Mouse (Mus musculus): ENCODE results near the gene Olfr1013. TPM values are rescaled to one million over a fixed set of nuclear protein-coding genes. Genes with fewer than 3 reads are reported as not detected.

Olfr1013 gene
- total RNA-seq (2021) = not detected
- long read RNA-seq, experiment 1 = 0 reads
- long read RNA-seq, experiment 2 = 0 reads

- intact Hi-C loops (cut with DNase I) = no loop called here
- no peak for DNase-seq
Observed at GRCm38 (mm10) chr2:85766798-85767197, at the start of gene Olfr1013. Gene Olfr1013, plus strand, starts transcription at chr2:85767098.

DNA sequence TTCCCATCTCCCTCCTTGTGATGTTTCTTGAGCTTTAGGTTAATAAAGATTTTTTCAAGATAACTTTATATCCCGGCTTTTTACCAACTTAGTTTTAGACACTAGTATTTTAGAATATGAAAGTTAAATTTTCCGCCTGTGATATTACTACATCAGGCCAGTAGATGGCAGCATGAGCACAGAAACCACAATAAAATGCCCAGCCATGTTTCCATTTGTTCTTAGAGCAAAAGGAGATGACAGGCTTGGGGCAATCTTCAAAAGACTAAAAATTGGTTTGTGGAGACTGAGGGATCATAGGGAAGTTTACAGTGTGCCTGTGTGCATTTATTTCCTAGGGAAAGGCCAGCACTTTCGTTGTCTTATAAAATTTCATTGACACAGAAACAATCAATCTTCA lies 41.1 kb upstream of the Olfr1013 start:
- intact Hi-C loops (cut with DNase I) = loop anchor here (2.0 kb wide), 1 partner anchor 739 kb away; no protein-coding TSS in a partner anchor
- DNase-seq = peak in 1 of 2 experiments; percentile 23

DNA sequence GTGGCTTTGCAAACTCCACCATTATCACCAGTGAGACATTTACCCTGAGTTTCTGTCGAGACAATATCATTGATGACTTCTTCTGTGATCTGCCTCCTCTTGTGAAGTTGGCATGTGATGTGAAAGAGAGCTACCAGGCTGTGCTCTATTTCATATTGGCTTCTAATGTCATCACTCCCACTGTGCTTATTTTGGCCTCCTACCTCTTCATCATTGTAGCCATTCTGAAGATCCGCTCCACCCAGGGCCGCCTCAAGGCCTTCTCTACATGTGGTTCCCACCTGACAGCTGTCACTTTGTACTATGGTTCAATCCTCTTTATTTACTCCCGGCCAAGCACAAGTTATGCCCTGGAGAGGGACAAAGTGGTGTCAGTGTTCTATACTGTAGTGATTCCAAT lies 13.1 kb upstream of the Olfr1013 start:
- DNase-seq = no peak
- intact Hi-C loops (cut with DNase I) = no loop called here

DNA sequence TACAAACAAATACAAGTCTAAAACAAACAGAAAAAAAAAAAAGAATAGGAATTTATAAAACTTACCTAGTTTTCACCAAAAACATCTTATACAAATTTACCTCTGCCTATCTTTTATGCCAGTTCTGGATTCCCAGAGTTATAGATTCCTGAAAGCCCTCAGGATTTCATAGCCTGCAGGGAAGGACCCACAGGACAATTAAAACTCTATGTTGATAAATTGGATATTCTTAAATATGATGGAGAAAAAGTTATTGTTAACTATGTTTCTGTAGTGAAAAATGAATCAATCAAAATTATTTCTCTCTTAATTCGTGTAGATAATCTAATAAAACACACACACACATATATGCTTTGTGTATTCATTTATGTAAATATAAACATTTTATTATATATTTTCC lies 4.2 kb upstream of the Olfr1013 start, which contains the start of gene Olfr1012:
Gene Olfr1012 (minus strand): TSS at position 101 of the 400 bp plus-strand sequence.
- intact Hi-C loops (cut with DNase I) = no loop called here
- no peak for DNase-seq

DNA sequence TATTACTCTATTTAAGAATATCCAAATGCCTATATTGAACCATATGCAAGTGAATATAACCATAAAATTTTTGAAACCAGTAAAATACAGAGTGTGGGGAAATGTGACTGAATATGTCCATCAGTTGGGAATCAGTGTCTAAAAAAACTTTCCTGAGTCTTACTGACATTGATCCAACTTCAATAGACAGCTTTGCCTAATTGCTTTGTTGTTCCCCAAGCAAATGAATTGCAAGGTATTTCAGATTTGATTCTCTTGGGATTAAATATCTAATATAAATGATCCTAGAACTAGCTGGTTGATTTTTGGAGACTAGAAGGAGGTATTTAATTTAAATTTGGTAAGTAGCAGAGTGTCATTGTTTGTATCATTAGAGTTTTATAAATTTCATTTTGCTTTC lies 5.5 kb downstream of the Olfr1013 start, which contains the start of gene Olfr1014:
Gene Olfr1014 (plus strand): TSS at position 301 of the 400 bp plus-strand sequence.
- DNase-seq = no peak
- intact Hi-C loops (cut with DNase I) = no loop called here

DNA sequence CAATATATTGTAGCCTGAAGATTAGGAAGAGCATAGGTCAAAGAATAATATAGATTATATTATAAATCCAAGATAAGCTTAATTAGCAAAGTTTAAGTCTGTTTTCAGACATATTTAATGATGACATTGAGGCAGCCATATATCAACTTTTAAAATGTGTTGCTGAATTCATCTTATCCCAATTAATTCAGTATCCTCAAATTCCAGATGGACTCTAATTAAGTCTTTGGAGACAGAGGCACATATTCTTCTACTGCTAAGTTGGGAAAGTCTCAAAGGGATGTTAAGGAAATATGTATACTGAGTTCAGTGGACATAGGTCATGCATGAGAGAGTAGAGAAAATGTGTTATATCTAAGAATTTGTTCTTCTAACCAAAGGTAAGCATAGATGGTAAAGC lies 14.8 kb downstream of the Olfr1013 start, which contains the start of gene Olfr1015:
Gene Olfr1015 (plus strand): TSS at position 301 of the 400 bp plus-strand sequence.
- intact Hi-C loops (cut with DNase I) = no loop called here
- DNase-seq = no peak

- intact Hi-C loops (cut with DNase I) = no loop called here
Observed at GRCm38 (mm10) chr2:85792331-85792730, 25.4 kb downstream of the Olfr1013 start.

DNA sequence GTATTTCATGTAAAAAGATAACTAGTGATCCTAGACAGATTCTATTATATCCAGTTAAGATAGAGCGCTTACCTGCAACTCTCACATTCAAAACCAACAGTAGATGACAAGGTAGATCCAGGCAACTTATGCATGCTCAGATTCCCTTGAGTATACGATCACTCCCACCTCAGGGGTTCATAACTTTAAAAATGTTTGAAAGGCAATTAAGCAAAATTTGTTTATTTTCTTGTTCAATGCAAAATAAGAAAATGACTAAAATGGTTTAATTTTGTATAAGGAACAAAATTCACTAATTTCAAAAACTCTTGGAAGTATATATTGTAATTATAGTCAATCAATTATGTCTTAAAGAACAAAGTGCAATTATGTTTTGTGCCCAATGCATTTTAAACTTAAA lies 35.5 kb downstream of the Olfr1013 start, which contains the start of gene Olfr1016:
Gene Olfr1016 (minus strand): TSS at position 101 of the 400 bp plus-strand sequence.
- DNase-seq = no peak

More at GRCm38 (mm10) chr2:85792331-85792730, 25.4 kb downstream of the Olfr1013 start:
- no peak for DNase-seq

DNA sequence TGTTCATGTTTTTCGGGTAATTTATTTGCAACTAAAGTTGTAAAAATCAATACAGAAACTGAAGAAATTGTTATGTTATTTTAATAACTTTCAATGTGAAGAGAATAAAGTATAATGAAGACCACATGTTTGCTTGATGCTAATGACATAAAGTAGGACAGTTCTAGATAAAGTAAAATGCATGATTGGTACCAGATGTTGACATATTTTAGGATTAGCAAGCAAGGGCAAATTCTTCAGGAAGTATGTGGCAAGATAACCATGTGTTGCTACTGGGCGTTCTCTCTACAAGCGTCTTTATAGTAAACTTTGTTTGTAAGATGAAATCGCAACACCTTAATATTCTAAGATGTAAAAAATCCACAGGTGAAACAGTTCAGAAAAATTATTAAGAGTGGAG lies 37.6 kb downstream of the Olfr1013 start:
- intact Hi-C loops (cut with DNase I) = no loop called here
- DNase-seq = no peak

More for the DNA sequence above, 35.5 kb downstream of the Olfr1013 start, which contains the start of gene Olfr1016:
- intact Hi-C loops (cut with DNase I) = no loop called here

GRCm38 (mm10) chr2:85818179-85818578 lies 51.3 kb downstream of the Olfr1013 start, which contains the start of gene Olfr1018:
Gene Olfr1018, plus strand, starts transcription at chr2:85818479.
- no peak for DNase-seq
- intact Hi-C loops (cut with DNase I) = no loop called here

Other genes starting within 250 kb of the Olfr1013 start
- gene 4833423E24Rik, start 248.1 kb upstream of the Olfr1013 start, total RNA-seq (2021) = not detected
- not detected for gene Olfr996, start 187.9 kb upstream of the Olfr1013 start, total RNA-seq (2021)
- gene Olfr998, start 178.2 kb upstream of the Olfr1013 start, total RNA-seq (2021) = not detected
- gene Olfr1000, start 155.2 kb upstream of the Olfr1013 start, total RNA-seq (2021) = not detected
- gene Olfr1002, start 116.4 kb upstream of the Olfr1013 start, total RNA-seq (2021) = not detected
- not detected for gene Olfr154, start 102.6 kb upstream of the Olfr1013 start, total RNA-seq (2021)
- not detected for gene Olfr1006, start 88.3 kb upstream of the Olfr1013 start, total RNA-seq (2021)
- gene Olfr1008, start 77.7 kb upstream of the Olfr1013 start, total RNA-seq (2021) = not detected
- gene Olfr1009, start 51.7 kb upstream of the Olfr1013 start, total RNA-seq (2021) = not detected
- gene Olfr1012, start 4.3 kb upstream of the Olfr1013 start, total RNA-seq (2021) = not detected
- not detected for gene Olfr1014, start 5.6 kb downstream of the Olfr1013 start, total RNA-seq (2021)
- not detected for gene Olfr1015, start 14.9 kb downstream of the Olfr1013 start, total RNA-seq (2021)
- not detected for gene Olfr1016, start 35.4 kb downstream of the Olfr1013 start, total RNA-seq (2021)
- gene Olfr1018, start 51.4 kb downstream of the Olfr1013 start, total RNA-seq (2021) = not detected
- gene Olfr1019, start 78.4 kb downstream of the Olfr1013 start, total RNA-seq (2021) = not detected
- not detected for gene Olfr1020, start 79.9 kb downstream of the Olfr1013 start, total RNA-seq (2021)
- not detected for gene Olfr1022, start 101.5 kb downstream of the Olfr1013 start, total RNA-seq (2021)
- gene Olfr1023, start 118.5 kb downstream of the Olfr1013 start, total RNA-seq (2021) = not detected
- gene Olfr1024, start 138.0 kb downstream of the Olfr1013 start, total RNA-seq (2021) = not detected
- gene Olfr1025-ps1, start 148.1 kb downstream of the Olfr1013 start, total RNA-seq (2021) = not detected
- not detected for gene Olfr1026, start 154.5 kb downstream of the Olfr1013 start, total RNA-seq (2021)
- gene Olfr1028, start 183.3 kb downstream of the Olfr1013 start, total RNA-seq (2021) = not detected
- gene Olfr1029, start 206.8 kb downstream of the Olfr1013 start, total RNA-seq (2021) = not detected
- not detected for gene Olfr1030, start 212.2 kb downstream of the Olfr1013 start, total RNA-seq (2021)
- gene Olfr1031, start 223.2 kb downstream of the Olfr1013 start, total RNA-seq (2021) = not detected
- not detected for gene Olfr1032, start 238.4 kb downstream of the Olfr1013 start, total RNA-seq (2021)